Mouse (Mus musculus) lung, postnatal 25 days (tissue): ENCODE results near the gene Mkks.

ENCODE experiments used
- DNase-seq: peaks from one replicate; pipeline ENCODE4 v3.0.0; 2022; ENCODE audit warnings: low spot score

The Mkks gene

DNA sequence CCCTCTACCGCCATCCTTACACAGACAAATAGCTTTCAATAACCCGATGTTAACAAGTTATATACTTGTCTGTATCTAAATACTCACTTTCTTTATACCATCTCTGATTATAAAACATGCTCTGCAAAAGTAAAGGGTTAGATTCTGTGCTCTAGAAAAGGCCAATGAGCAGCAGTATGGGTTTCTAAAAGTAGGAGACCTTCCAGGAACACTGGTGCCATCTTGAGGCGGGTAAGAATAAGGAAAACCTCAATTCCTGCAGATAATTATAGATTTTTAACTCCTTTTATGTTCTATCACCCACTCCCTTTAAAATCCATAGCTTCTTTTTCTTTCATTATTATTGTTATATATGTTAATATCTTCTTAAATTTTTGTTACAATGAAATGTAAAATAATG, 55.3 kb downstream of the Mkks start:
- no peak for DNase-seq

DNA sequence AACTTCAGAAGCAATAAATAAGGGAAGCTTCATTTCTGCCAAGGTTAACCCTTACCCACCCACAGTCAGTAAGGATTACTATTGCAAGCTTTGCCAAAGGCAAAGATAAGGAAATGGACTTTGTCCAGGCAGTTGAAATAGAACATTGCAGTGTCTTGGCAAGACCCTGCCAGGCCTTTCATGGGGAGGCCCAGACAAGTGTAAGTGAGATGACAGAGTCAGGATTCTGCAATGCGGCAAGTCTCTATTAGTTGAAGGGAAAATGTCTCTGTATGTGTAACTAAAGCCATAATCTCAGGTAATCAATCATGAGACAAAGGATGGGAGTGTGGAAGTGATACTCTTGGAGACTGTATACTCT, 56.5 kb downstream of the Mkks start:
- DNase-seq = no peak

DNA sequence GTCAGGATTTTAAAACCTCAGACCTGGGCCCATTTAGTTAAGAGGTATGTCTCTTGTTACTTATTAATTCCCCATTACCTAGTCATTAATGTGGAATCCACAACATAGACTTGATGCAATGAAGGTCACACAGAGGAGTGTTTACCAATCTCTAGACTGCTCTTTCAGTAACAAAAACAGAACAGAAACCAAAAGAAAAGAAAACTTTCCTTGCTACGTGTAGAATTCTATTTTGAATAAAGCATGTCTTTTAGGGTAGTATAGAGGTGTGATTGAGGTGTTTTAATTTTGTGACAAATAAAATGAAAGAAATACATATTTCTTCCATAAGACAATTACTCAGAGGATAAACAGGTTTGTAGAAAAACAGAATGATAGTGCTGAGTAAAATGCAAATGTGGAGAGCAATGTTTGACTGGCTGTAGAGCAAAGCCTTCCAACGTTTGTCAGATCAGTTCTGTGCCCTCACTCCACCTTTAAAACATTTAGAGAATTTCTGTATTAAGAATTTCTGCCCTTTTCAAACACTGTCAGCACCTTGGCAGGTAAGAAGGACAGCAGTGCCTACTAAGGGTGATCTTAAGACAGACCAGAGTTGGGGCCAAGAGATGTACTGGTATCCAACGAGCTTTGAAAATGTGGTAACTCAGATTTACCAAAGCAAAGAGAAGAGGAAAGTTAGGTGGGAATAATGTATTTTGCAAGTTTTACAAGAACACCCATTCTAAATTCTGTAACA, 57.0 kb downstream of the Mkks start:
- DNase-seq = no peak

DNA sequence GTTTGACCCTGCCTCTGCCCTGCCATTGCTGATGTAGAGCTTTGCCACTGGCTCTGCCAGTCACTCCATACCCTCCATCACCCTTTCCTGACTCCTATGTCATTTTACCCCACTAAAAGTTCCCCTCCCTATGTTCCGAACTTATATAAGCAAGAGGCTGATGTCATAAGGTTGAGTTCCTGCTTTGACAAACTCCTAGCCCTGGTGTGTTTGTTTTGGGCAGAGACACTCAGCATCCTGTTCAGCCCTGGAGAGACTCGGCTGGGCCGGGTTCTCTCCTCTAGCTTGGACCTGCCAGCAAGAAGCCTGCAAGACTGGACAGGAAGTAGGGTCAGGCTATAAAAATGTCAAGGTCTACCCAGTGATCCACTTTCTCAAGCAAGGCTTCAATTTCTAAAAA, 58.3 kb downstream of the Mkks start:
- peak; percentile 2 for DNase-seq

- no peak for DNase-seq
These were observed 63.6 kb downstream of the Mkks start for GRCm38 (mm10) chr2:136827612-136828011.
